Mouse (Mus musculus): ENCODE measurements around the gene Slc29a3.
"Not testable (repeated sequence)": the region's sequence is repeated elsewhere in the genome, so short reads cannot be mapped to it uniquely, and the experiment has no call there.

Gene Slc29a3

GRCm38 (mm10) chr10:60723345-60723744 lies 29.2 kb downstream of the Slc29a3 start:
- no peak for DNase-seq

GRCm38 (mm10) chr10:60721640-60722039 lies 31.0 kb downstream of the Slc29a3 start:
- peak; percentile 30 to 35 for DNase-seq

- no peak for DNase-seq
These were observed 32.1 kb downstream of the Slc29a3 start for GRCm38 (mm10) chr10:60720461-60720860.

GRCm38 (mm10) chr10:60718491-60718890 lies 34.1 kb downstream of the Slc29a3 start:
- no peak for DNase-seq

- no peak for DNase-seq
These were observed 36.1 kb downstream of the Slc29a3 start for GRCm38 (mm10) chr10:60716449-60716848.

- not testable (repeated sequence) for DNase-seq
These were observed 40.3 kb downstream of the Slc29a3 start for GRCm38 (mm10) chr10:60712299-60712698.

GRCm38 (mm10) chr10:60708837-60709236 lies 43.8 kb downstream of the Slc29a3 start:
- DNase-seq, result no peak

- DNase-seq, result no peak
These were observed 46.3 kb downstream of the Slc29a3 start for GRCm38 (mm10) chr10:60706268-60706667.

- DNase-seq, result peak in 1 of 2 experiments; percentile 28
These were observed 47.5 kb downstream of the Slc29a3 start for GRCm38 (mm10) chr10:60705134-60705533.

GRCm38 (mm10) chr10:60697775-60698174 lies 54.8 kb downstream of the Slc29a3 start:
- DNase-seq, result no peak

GRCm38 (mm10) chr10:60696975-60697374 lies 55.6 kb downstream of the Slc29a3 start:
- DNase-seq, result peak; percentile 74 to 77

GRCm38 (mm10) chr10:60696390-60696789 lies 56.2 kb downstream of the Slc29a3 start, which contains the start of gene Cdh23:
TSS of gene Cdh23 (minus strand) at chr10:60696490.
- DNase-seq, result no peak

GRCm38 (mm10) chr10:60691671-60692390 lies 60.8 kb downstream of the Slc29a3 start:
- peak; percentile 35 to 56 for DNase-seq

- DNase-seq, result peak in 1 of 2 experiments; percentile 42
These were observed 61.6 kb downstream of the Slc29a3 start for GRCm38 (mm10) chr10:60690960-60691359.

- DNase-seq, result no peak
These were observed 63.2 kb downstream of the Slc29a3 start for GRCm38 (mm10) chr10:60689396-60689795.

- peak; percentile 81 to 83 for DNase-seq
These were observed 65.4 kb downstream of the Slc29a3 start for GRCm38 (mm10) chr10:60687011-60687776.

GRCm38 (mm10) chr10:60686641-60686975 lies 66.0 kb downstream of the Slc29a3 start:
- DNase-seq, result peak in 1 of 2 experiments; percentile 23

GRCm38 (mm10) chr10:60685764-60686640 lies 66.6 kb downstream of the Slc29a3 start:
- DNase-seq, result peak; percentile 19 to 48

GRCm38 (mm10) chr10:60678926-60679325 lies 73.7 kb downstream of the Slc29a3 start:
- DNase-seq, result no peak

- no peak for DNase-seq
These were observed 75.3 kb downstream of the Slc29a3 start for GRCm38 (mm10) chr10:60677319-60677718.

GRCm38 (mm10) chr10:60670166-60670565 lies 82.4 kb downstream of the Slc29a3 start:
- DNase-seq, result no peak

GRCm38 (mm10) chr10:60668591-60668990 lies 84.0 kb downstream of the Slc29a3 start:
- DNase-seq, result no peak

All from cerebellum, postnatal 10 days (tissue).